Mouse (Mus musculus) liver, embryonic 14.5 days (tissue): ENCODE results near the gene Klk1b4. TPM values are rescaled to one million over a fixed set of nuclear protein-coding genes. Genes with fewer than 3 reads are reported as not detected.
"Not testable (repeated sequence)": the region's sequence is repeated elsewhere in the genome, so short reads cannot be mapped to it uniquely, and the experiment has no call there.

Source experiments
- ATAC-seq: fragments of 200-750 bp; cut with Nextera tagmentation; 2 replicates; pipeline ENCODE4 v1.8.0; 2017; ENCODE audit warnings: moderate number of reproducible peaks, mild to moderate bottlenecking, moderate library complexity; ENCODE audit not compliant: insufficient read depth
- DNase-seq, 3 experiments: peaks; one replicate each; pipeline ENCODE4 v3.0.0-alpha.2; 2012 to 2013; ENCODE audit warnings: low read depth in 3 of 3, low spot score in 3 of 3
- H3K27ac ChIP-seq: fragments of 300-500 bp; sonication (generic); 2 replicates; pipeline ENCODE4 v1.5.1; 2014; ENCODE audit warnings: moderate library complexity, mild to moderate bottlenecking, control low read depth, inconsistent platforms
- H3K27me3 ChIP-seq: fragments of 300-500 bp; sonication (generic); 2 replicates; pipeline ENCODE4 v1.6.1; 2014; ENCODE audit warnings: mild to moderate bottlenecking, low read length, moderate library complexity; ENCODE audit not compliant: control insufficient read depth, insufficient read depth
- H3K36me3 ChIP-seq: fragments of 300-500 bp; sonication (generic); replicated peaks from 2 replicates; pipeline ENCODE4 v1.6.1; 2014; ENCODE audit warnings: low read depth; ENCODE audit not compliant: control insufficient read depth, insufficient read depth
- H3K4me1 ChIP-seq, 2 experiments: fragments of 200-500 bp in 1 of 2; fragments of 300-500 bp in 1 of 2; sonication (generic) in 1 of 2; replicated peaks; 2 replicates each; pipeline ENCODE4 v1.6.1; 2012 to 2014; ENCODE audit warnings: antibody characterized with exemption in 1 of 2, inconsistent platforms in 1 of 2, low read length in 1 of 2; ENCODE audit not compliant: control insufficient read depth in 2 of 2, insufficient read depth in 2 of 2
- H3K4me2 ChIP-seq: fragments of 300-500 bp; sonication (generic); 2 replicates; pipeline ENCODE4 v1.6.1; 2014; ENCODE audit warnings: low read depth, mild to moderate bottlenecking, control low read depth, moderate library complexity
- H3K4me3 ChIP-seq, 2 experiments: fragments of 200-500 bp in 1 of 2; fragments of 300-500 bp in 1 of 2; sonication (generic) in 1 of 2; 2 replicates each; pipeline ENCODE4 v1.5.1; 2012 to 2014; ENCODE audit warnings: low read depth in 2 of 2, low read length in 2 of 2, mild to moderate bottlenecking in 2 of 2, control low read depth in 1 of 2, inconsistent platforms in 1 of 2, moderate library complexity in 1 of 2; ENCODE audit not compliant: insufficient read depth in 1 of 2
- H3K9ac ChIP-seq: fragments of 300-500 bp; sonication (generic); replicated peaks from 2 replicates; pipeline ENCODE4 v1.6.1; 2014; ENCODE audit warnings: mild to moderate bottlenecking, control low read depth, moderate library complexity
- H3K9me3 ChIP-seq: fragments of 300-500 bp; sonication (generic); 2 replicates; pipeline ENCODE4 v1.6.1; 2016; ENCODE audit warnings: low read length, mixed read lengths; ENCODE audit not compliant: control insufficient read depth
- CTCF ChIP-seq: IDR thresholded peaks from 2 replicates; pipeline ENCODE4 v1.5.1; 2016; ENCODE audit warnings: antibody characterized with exemption, low read depth, control low read depth
- EP300 ChIP-seq: IDR thresholded peaks from 2 replicates; pipeline ENCODE4 v1.6.1; 2016; ENCODE audit warnings: antibody characterized with exemption, low read depth
- WGBS: fragments of 180-500 bp; shearing (Covaris S2); extraction: QIAGEN DNeasy Blood & Tissue Kit; methylation state at CpG from one replicate; pipeline ENCODE4 v1.1.7; 2014; ENCODE audit not compliant: insufficient replicate concordance; 5-methylcytosine and 5-hydroxymethylcytosine counted together
- polyA plus RNA-seq, 2 experiments: library from polyadenylated mRNA; depleted of rRNA in 1 of 2; stranded (reverse) in 1 of 2; unstranded in 1 of 2; fragments of >200 nt; fragmentation: Nextera tagmentation in 1 of 2; extraction: Ambion mirVana in 1 of 2; gene quantifications; 2 replicates each; pipeline versions ENCODE4 v1.2.1 to v1.2.3; 2012 to 2014

Gene Klk1b4
- polyA plus RNA-seq, 2 experiments, result 0.06 TPM; not detected in 1

- WGBS, result under 1% methylated on average over 62 of the region's 62 CpGs
- Histone ChIP-seq H3K4me1 (peaks cover 4 to 11% of the 10 kb centered on the region in 2 experiments), H3K4me2 (peak within 1 kb of the TSS; percentile 88), H3K4me3 (peak within 1 kb of the TSS; percentile 85 to 89), H3K36me3 (peaks cover 28% of the 10 kb centered on the region), H3K27ac (peak within 1 kb of the TSS; percentile 63), H3K27me3 (no peaks in the 10 kb centered on the region), H3K9me3 (no peaks in the 10 kb centered on the region), H3K9ac (peak within 1 kb of the TSS; percentile 92)
- DNase-seq (peak; percentile 65 to 72 (median 67)), ATAC-seq (peak; percentile 89)
- TF ChIP-seq CTCF, result peak; percentile 20
- TF ChIP-seq EP300, result peak; percentile 79
Measured at GRCm38 (mm10) chr7:44246055-44246983, 39.1 kb downstream of the Klk1b4 start, which contains the start of the genes 1700028J19Rik and 2410002F23Rik. Gene 1700028J19Rik, minus strand, starts transcription at chr7:44246695. Gene 2410002F23Rik, plus strand, starts transcription at chr7:44246722.

DNA sequence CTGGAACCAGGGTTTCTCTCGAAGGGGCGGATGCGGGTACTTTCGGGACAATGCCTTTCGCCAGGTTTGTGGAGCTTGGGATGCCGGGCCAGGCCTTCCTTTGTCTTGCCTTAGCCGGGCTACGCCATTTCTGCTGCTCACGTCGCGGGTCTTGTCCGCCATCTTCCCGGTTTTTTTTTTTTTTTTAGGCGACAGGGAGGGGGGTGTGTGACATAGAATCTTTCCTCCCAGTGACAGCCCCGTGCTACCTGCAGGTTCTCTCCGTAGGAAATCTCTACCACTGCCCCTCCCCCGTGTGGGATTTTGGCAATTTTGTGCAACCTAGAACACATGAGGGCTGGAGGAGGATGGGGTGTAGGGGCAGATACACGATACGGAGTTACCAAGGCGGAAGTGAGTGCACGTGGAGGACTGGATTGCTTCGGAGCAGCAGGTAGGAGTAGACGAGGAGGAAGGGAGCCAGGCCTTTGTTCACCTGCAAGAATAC, 39.8 kb downstream of the Klk1b4 start:
- Histone ChIP-seq H3K27ac (no peak overlapping the region), H3K9ac (peak overlapping the region; percentile 61), H3K36me3 (peaks cover 28% of the 10 kb centered on the region), H3K4me1 (peaks cover 4 to 11% of the 10 kb centered on the region in 2 experiments), H3K4me2 (peak overlapping the region; percentile 88), H3K9me3 (no peaks in the 10 kb centered on the region), H3K4me3 (peak overlapping the region; percentile 85 to 89), H3K27me3 (no peaks in the 10 kb centered on the region)
- WGBS, result under 1% methylated on average over 23 of the region's 23 CpGs
- TF ChIP-seq CTCF (no peak), EP300 (no peak)
- ATAC-seq (0 out of 2 replicates have a peak, but pooled peaks have one; percentile 1), DNase-seq (peak; percentile 20 to 45 (median 32))

GRCm38 (mm10) chr7:44247971-44248370, 40.7 kb downstream of the Klk1b4 start:
- Histone ChIP-seq H3K4me3 (peak overlapping the region; percentile 35 to 89), H3K9ac (peak overlapping the region; percentile 2)

GRCm38 (mm10) chr7:44249248-44249647, 42.0 kb downstream of the Klk1b4 start:
- H3K27ac ChIP-seq, result no peak overlapping the region
- 75% methylated on average over 4 of the region's 4 CpGs for WGBS
- DNase-seq (no peak), ATAC-seq (no peak)
- H3K4me1 ChIP-seq, result peaks cover 4 to 11% of the 10 kb centered on the region in 2 experiments
- no peak for TF ChIP-seq EP300
- no peaks in the 10 kb centered on the region for H3K27me3 ChIP-seq
- no peaks in the 10 kb centered on the region for H3K9me3 ChIP-seq
- H3K9ac ChIP-seq, result no peak overlapping the region
- H3K4me2 ChIP-seq, result no peak overlapping the region; the same call in 1 of the 2 replicates
- H3K4me3 ChIP-seq, result no peak overlapping the region
- peaks cover 38% of the 10 kb centered on the region for H3K36me3 ChIP-seq

More at GRCm38 (mm10) chr7:44247971-44248370, 40.7 kb downstream of the Klk1b4 start:
- no peak for TF ChIP-seq EP300
- no peak for TF ChIP-seq CTCF
- Histone ChIP-seq H3K27ac (no peak overlapping the region), H3K9me3 (no peaks in the 10 kb centered on the region), H3K36me3 (peaks cover 37% of the 10 kb centered on the region), H3K4me2 (peak overlapping the region; percentile 88), H3K4me1 (peaks cover 4 to 11% of the 10 kb centered on the region in 2 experiments), H3K27me3 (no peaks in the 10 kb centered on the region)
- ATAC-seq (no peak), DNase-seq (no peak)
- whole genome bisulfite sequencing, result 88% methylated on average over 2 of the region's 2 CpGs

- not testable (repeated sequence) for H3K4me1 ChIP-seq, H3K27me3 ChIP-seq
- WGBS, result 83% methylated on average over 17 of the region's 17 CpGs
Measured at GRCm38 (mm10) chr7:44250732-44251275, 43.6 kb downstream of the Klk1b4 start.

More at GRCm38 (mm10) chr7:44250732-44251275, 43.6 kb downstream of the Klk1b4 start:
- H3K4me2 ChIP-seq, H3K4me3 ChIP-seq, ATAC-seq, H3K9ac ChIP-seq, H3K9me3 ChIP-seq, H3K27ac ChIP-seq, DNase-seq: not testable (repeated sequence)
- H3K36me3 ChIP-seq, result peaks cover 38% of the 10 kb centered on the region
